In the genomic region with DNA sequence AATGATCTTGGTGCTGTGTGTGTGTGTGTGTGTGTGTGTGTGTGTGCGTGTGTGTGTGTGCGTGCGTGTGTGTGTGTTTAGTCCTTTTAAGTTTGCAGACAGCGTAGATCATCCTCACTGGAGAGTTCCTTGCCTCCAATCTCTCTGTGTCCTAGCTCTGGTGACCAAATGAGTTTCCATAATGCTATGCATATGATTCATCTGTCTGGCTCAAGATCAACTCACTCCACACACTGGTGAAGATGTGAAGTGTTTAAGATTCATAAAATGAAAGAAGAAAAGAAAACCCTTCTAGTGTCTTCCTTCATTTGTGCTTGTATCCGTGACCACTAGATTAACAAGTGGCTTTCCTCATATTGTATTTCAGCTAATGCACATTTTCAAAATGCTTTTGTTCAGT, we compare ENCODE assay signal across 13 mouse cellular contexts.
"Had no signal": no experiment of that assay in that cellular context is flagged by ENCODE, and none has a peak within 500 bp of the region (broad histone marks: within the 10 kb centered on the region; RNA-seq: fewer than 3 reads in every experiment).

No protein-coding gene starts in this region.

- ATAC-seq: hindbrain, postnatal 0 days; intestine, embryonic 16.5 days had no signal

- DNase-seq: gastrocnemius, adult 2 months; gastrocnemius, postnatal 10 days; gastrocnemius, postnatal 25 days; heart, adult 11 months; heart, adult 2 months; heart, postnatal 14 days; heart, postnatal 36 days; kidney, postnatal 25 days; kidney, postnatal 4 days; liver; liver, embryonic 13.5 days had no signal
